Mouse (Mus musculus) left cerebral cortex, adult 8-10 months (tissue): ENCODE measurements at regions not wholly inside any gene's neighbourhood (a gene's known extent, or its start where the extent isn't known, plus 50 kb on each side); places are given as distances from the start of the nearest gene placed in this dataset.

Experiments
- DNase-seq, 2 experiments: peaks; one replicate each; pipeline ENCODE4 v3.0.0; 2022; ENCODE audit warnings: low spot score in 2 of 2

DNA sequence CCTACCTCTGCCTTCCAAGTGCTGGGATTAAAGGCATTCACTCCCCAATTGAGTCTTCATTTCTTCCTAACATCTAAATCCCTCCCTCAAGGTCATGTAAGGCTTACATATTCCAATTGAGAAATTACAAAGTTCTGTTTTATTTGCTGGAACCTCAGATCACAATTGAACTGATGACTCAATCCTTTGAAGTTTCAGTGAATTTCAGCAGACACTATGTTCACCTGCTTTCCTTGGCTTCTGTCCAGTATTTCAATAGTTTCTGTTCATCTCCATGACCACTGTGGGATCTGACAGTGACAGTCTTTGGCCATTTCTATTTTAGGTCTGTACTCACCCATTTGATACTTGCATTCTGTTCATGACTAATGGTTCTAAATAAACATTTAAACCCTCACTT lies 241.9 kb upstream of the Cdh12 start:
- no peak for DNase-seq

DNA sequence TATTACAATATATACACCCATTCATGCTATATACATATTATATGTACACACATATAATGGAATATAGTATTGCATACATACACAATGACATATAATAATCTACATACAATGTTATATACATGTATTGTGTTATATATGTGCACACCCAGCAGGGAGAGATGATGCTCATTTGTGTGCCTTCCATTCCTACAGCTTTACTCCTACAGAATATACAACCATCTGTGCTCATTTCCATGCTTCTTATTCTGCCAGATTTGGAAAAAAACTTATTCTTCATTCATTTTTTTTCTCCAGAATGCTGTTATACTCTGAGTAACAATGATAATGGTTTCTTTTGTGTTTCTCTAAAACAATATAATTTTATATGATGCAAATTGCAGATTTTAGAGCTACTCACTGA lies 227.0 kb upstream of the Cdh12 start:
- DNase-seq, result no peak

DNA sequence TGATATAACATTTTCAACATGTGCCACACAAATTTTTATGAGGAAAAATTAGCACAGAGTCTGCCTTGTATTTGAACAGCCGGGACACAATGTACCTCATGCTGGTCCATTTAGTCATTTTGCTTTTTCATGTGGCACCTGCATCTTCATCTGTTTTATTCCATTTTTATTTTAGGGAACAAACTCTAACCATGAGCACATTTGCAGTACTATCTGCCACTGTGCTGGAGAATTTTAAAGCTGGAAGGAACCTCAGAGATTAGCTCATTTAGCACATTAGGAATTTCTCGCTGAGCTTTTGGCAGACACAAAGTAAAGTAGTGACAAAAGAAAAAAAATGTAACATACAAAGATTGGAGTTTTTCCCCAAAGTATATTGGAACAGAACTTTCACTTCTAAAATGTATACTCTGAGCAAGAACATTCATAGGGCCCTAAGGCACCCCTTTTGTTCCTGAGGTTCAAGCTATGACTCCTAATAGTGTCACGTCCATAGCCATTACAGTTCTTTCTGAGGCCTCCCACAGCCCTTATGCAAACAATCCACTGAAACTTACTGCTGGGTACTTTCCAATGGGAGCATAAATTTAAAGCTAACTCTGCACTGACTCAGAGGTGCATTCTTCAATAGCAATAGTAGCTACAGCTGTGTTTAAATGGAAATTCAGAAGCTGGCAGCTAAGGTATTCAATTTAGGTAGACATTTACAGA lies 225.6 kb upstream of the Cdh12 start:
- DNase-seq, result peak in 1 of 2 experiments; percentile 11

DNA sequence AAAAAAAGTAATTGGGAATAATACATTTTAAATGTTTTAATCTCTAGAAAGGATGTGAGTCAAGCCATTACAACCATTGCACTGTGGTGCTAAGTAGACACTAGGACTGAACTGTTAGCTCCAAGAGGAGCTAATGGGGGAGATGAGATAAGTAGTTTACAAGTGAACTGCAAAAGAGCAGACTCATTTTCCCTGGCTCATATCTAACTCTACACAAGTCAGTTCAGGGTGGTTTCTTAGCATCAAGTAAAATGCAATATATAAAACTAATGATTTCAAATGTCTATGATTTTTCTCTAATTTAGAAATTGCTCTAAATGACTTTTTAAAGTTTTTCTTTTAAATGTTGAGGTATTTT lies 225.1 kb upstream of the Cdh12 start:
- no peak for DNase-seq

DNA sequence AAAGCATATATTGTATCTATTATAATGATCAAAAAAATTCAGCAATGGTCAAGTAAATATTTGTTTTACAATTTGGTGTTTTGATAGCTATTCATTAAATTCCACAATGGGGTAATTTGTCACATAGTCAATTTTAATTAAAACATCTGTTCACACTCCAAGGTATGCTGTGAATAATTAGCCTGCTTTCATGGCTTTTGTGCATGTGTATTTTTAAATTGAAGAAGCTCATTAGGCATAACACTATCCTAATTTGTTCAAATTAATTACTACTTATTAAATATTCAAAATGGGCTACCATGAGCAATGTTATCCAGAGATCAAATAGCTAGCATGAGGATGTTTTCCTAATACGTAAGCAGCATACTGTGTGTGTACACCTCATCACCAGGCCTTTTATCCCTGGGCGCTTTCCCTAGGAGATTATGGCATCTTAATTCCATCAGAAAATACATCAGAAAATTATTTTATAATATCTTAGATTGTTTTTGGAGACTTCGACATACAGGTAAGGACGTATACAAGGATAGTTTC lies 183.6 kb upstream of the Cdh12 start:
- no peak for DNase-seq

DNA sequence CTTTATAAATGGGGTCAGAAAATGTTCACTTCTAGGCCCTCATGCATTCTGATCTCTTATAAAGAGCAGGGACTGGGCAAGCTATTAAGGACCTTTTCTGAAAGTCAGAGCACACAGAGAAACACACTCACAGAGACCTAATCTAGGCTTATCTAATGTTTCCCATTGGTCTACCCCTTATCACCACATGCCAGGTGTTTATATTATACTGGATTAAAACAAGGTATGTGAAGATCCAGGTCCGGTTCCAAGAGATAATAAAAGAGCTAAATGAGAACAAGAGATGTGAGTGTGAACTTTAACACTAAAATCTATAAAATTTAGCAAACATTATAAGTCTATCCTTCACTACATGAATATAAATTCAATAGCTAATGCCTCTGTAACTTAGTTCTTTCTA lies 135.1 kb upstream of the Cdh12 start:
- DNase-seq, result no peak

DNA sequence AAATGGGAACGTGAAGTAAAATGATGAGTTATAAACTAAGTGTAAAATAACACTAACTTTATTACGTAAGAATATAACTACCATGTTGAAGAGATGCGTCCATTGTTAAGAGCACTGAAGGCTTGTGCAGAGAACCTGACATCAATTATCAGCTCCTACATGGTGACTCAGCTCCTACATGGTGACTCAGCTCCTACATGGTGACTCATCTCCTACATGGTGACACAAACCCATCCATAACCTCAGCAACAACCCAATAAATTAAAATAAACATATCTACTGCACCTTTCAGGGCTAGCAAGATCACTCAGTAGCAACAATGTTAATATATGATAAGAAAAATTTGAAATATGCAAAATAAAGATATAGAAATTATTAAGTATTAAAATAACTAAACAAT lies 125.5 kb upstream of the Cdh12 start:
- DNase-seq, result no peak
